Mouse (Mus musculus) gastrocnemius, adult 18-20 months (tissue): ENCODE results near the gene Mboat7. TPM values are rescaled to one million over a fixed set of nuclear protein-coding genes. Genes with fewer than 3 reads are reported as not detected.

Source experiments
- DNase-seq: peaks from one replicate; pipeline ENCODE4 v3.0.0; 2021; ENCODE audit warnings: low spot score
- total RNA-seq, 2 experiments: library from RNA; stranded (reverse); gene quantifications; 2 replicates each; pipeline ENCODE4 v1.2.3; 2021

Gene Mboat7
- total RNA-seq, 2 experiments from 2014 or later = 7.6 to 8.1 TPM

DNA sequence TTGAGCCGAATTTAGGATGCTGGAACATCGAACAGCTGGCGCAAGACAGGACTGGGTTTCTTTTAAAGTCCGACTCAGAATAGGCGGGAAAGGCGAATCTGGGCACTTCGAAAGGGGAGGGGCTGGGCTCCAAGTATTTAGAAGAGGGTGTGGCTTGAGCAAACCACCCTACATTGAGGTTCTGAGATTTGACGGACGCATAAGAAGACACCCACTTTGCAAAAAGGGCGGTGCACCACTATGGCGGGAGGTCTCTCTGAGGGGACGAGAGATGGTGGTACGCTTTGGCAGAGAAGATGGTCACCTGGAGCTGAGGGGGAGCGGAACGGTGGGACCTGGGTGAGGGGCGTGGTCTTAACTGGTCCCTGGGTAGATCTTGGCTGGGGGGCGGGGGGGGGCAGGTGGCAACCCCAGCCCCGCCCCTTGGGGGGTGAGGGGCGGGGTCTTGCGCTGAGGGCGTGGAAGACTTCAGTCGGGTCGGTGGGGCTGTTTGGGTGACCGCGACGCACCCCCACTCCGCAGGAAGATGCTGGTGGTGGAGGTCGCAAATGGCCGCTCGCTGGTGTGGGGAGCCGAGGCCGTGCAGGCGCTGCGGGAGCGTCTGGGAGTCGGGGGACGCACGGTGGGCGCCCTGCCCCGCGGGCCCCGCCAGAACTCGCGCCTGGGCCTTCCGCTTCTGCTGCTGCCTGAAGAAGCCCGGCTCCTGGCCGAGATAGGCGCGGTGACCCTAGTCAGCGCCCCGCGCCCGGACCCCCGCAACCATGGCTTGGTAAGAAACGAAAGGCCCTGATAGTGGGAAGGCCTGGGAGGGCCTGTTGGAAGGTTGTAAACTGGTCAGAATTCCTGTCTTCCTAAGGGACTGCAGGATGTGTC is 989 bp upstream of the Mboat7 start:
- peak; percentile 62 for DNase-seq

GRCm38 (mm10) chr7:3693809-3694075 is 419 bp upstream of the Mboat7 start:
- DNase-seq = no peak

DNA sequence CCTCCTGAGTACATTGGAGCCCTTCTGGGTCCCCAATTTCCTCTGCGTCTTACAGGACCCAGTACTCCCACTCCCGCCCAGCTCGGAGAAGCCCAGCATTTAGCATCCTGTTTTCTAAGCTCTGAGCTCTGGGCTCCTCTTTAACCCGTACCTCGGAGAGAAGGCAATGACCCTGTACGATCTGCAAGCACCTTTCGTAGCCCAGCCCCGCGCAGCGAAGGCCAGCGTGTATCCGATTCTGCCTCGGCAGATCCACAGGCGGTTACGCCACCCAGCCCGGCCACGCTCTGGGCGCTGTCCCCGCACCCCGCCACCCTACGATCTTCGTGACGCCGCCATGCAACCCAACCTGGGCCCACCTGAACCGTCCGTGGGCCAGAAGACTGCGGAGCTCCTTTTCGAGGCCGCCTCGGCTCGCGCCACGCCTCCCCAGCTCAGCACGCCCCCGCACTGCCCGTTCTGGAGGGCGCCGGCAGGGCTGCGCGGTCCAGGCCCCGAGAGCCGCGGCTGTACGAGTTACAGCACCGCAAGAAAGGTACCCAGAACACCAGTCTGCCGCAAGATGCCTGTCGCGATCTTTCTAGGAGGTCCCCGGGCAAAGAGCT is 839 bp downstream of the Mboat7 start, which contains the start of gene Tsen34:
Gene Tsen34 (plus strand): TSS at position 482 of the 605 bp plus-strand sequence.
- no peak for DNase-seq

DNA sequence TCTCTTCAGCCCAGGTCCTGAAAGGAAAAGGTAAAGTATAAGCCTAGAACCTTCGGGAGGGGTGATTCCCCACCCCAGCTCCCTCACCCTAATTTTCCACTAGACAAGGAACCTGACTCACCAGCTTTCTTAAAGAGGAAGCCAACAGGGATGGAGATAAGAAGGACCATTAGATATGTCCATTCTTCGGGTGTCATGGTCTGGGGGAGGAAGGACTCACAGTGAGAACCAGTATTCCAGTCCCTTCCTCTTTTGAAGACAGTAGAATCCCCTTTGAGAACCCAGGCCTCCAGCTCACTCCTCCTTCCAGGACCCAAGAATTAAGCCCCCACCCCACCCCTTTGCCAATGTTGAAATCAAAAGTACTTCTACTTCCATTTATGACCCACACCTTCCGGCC is 1.4 kb downstream of the Mboat7 start:
- no peak for DNase-seq

- no peak for DNase-seq
Measured at GRCm38 (mm10) chr7:3685400-3686187, 7.7 kb downstream of the Mboat7 start.

- DNase-seq = no peak
Measured at GRCm38 (mm10) chr7:3684698-3685097, 8.6 kb downstream of the Mboat7 start.

DNA sequence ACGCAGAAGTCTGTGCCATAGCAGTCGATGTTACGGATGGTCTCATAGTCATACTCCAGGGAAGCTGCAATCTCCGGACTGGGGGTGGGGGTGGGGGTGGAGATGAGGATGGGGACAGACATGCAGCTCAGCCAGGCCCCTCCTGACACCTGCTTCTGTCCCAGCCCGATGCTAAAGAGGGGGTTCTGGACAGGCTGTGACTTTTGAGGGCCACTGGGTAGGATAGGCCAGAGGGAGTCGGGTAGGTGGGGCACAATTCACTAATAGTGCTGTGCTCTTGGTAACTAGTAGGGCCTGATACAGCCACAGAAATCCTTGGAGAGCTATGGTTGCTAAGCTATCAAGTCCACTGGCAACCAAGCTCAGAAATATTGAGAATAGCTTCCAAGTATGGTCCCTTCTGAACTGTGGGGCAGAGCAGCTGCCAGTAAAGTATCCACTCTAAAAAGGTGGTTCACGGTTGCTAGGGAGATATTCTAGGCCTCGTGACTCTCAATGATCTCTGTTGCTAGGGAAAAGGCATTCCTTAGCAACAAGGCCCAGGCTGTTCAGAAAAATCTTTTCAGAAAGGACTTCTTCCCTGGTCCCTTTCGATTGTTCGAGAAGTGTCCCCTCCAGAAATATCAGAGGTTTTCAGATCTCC is 9.3 kb downstream of the Mboat7 start:
- DNase-seq = no peak

- DNase-seq = no peak
Measured at GRCm38 (mm10) chr7:3677342-3677741, 16.0 kb downstream of the Mboat7 start, which contains the start of gene Tmc4. Gene Tmc4, minus strand, starts transcription at chr7:3677553.

DNA sequence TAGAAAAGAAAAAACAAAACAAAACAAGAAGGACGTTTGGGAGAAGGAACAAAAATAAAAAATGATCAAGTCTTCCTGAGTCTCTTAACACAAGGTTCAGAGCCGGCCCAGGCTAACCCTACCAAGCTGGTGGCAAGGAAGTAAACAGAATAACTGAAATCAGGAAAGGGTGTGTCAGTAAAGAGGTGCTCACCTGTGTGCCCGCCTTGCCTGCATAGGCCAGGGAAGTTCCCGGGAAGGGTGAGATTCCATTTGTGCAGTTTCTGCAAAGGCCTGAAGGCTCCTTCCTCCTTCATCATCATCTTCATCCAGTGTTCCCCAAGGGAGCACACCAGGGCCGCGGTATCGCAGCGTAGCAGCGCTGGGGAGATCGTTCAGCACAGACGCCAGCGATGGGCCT is 17.0 kb downstream of the Mboat7 start:
- no peak for DNase-seq

- no peak for DNase-seq
Measured at GRCm38 (mm10) chr7:3675228-3675548, 18.1 kb downstream of the Mboat7 start.

GRCm38 (mm10) chr7:3674507-3675227 is 18.7 kb downstream of the Mboat7 start:
- peak; percentile 78 for DNase-seq

DNA sequence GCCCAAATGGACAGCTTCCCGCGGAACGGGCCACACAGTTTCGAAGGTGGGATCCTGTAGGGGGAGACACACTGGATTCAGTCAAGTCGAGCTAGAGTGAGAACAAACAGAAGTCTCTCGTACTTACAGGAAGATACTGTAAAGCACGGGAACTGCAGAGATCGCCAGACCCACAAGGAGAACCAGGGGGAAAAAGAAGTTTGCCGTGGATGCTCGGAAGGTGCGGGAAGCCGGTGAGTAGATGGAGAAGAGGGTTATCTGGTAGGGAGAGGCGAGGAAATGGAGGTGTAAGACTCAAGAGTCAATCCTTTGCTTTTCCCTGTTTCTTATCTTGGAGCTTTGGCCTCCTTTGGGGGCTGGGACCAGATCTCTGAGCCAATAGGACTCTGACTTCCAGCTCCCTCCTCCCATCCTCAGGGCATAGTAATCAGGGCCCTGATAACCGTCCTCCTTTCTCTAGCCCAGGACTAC is 26.4 kb downstream of the Mboat7 start:
- no peak for DNase-seq

- peak; percentile 99 for DNase-seq
Measured at GRCm38 (mm10) chr7:3665215-3666114, 27.9 kb downstream of the Mboat7 start, which contains the start of gene Leng1. Gene Leng1, minus strand, starts transcription at chr7:3665840.

DNA sequence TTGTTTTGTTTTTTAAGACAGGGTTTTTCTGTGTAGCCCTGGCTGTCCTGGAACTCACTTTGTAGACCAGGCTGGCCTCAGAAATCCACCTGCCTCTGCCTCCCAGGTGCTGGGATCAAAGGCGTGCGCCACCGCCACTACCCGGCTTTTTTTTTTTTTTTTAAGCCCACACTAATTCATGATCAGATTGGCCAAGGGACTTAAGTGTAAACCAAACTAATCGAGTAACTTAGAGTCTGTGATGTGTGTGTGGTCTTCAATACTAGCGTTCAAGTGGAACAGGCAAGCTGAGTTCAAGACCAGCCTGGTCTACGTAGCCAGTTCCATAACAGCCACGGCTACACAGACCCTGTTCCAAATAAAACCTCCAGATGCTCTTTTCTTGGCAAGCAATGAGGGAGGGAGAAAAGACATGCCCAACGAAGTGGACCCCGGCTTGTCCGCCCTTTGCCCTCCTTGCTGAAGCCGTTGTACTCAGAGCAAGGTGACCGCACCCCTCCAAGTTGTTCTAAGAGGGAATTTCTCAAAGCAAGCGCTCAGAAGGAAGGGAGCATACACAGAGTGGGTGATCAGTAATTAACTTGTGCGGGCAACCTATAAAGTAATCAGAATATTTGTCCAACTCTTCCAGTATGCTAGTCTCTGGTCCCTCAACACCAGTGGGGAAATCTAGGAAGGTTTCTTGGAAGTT is 28.7 kb downstream of the Mboat7 start:
- no peak for DNase-seq

GRCm38 (mm10) chr7:3658578-3658977 is 34.7 kb downstream of the Mboat7 start:
- no peak for DNase-seq

DNA sequence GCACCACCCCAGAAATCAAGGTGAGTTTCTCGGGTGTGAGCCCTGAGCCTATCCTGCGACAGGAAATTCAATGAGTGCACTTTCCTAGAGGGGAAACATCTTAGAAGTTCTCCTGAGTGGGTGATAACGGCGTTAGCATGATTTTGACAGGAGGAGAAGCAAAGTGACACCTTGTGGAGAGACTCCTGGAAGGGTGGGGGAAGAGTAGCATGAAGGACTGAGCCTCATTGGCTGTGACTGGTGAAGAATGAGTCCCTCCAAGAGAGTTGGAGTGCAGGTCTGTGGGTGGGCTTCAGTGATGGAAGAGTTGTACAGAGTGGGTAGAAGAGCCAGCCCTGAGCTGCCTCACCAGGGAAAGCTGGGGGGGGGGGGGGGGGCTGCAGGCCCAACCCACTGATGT is 36.4 kb downstream of the Mboat7 start:
- no peak for DNase-seq

GRCm38 (mm10) chr7:3646641-3647040 is 46.7 kb downstream of the Mboat7 start:
- DNase-seq = no peak

GRCm38 (mm10) chr7:3646188-3646587 is 47.1 kb downstream of the Mboat7 start:
- no peak for DNase-seq

- peak; percentile 14 for DNase-seq
Measured at GRCm38 (mm10) chr7:3645488-3646025, 47.8 kb downstream of the Mboat7 start.
